Mouse (Mus musculus): ENCODE data around the gene Kansl2.

Kansl2 gene

DNA sequence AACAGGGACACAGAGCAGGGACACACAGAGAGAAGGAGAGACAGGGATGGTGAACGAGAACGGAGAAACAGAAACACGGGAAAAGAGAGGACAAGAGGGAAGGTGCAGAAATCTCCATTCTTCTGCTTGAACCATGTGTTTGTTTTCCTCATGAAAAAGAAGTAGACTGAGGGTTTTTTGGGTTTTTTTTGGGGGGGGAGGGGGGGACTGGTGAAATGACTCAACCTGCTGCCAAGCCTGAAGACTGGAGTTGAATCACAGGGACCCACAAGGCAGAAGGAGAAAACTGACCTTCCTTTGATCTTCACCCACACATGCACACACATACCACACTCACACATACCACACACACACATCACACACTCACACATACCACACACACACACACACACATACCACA, 30.7 kb downstream of the Kansl2 start:
- no peak for DNase-seq (ENCODE audit: low read depth, low spot score)

DNA sequence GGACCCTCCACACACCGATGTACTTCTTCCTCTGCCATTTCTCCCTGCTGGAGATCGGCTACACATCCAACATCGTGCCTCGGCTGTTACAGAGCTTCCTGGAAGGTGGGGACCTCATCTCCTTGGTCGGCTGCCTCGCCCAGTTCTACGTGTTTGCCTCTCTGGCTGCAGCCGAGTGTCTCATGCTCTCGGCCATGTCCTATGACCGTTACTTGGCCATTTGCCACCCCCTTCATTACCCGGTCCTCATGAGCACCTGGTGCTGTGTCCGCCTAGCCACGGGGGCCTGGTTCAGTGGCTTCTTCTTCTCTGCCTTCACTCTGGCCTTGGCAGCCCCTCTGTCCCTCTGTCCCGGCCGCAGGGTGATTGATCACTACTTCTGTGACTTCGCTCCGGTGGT, 36.4 kb downstream of the Kansl2 start:
- no peak for DNase-seq (ENCODE audit: low read depth, low spot score)

GRCm38 (mm10) chr15:98492102-98492501, 42.0 kb downstream of the Kansl2 start, which contains the start of gene Olfr279:
TSS of gene Olfr279 (plus strand) at chr15:98492402.
- DNase-seq (ENCODE audit: low read depth, low spot score) = no peak

GRCm38 (mm10) chr15:98491332-98491731, 42.7 kb downstream of the Kansl2 start:
- DNase-seq (ENCODE audit: low read depth, low spot score) = no peak

DNA sequence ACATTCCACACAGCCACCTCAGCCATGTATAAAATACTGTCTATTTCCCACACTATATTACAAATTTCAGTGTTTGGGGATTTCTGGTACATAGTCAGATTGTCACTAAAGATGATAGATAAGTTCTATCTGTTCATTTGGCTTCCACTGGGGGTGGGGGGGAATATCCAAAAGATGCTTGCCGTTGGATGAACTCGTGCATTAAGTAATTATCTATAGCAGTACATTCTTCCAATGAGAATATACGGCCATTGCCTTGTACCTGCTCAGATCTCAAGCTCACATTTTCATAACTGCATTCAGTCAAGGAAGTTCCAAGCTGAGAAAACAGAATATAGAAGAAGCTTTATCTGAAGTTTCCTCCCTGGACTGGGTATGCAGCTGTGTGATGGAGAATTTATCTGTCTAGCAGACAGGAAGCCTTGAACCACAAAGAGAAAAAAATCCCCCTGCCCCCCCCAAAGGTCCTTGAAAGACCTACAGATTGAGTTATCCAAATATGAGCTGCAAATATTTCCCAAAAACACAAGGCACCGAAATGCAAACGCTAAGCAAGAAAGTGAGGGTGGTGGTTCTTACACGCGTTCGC, 47.5 kb downstream of the Kansl2 start:
- DNase-seq (ENCODE audit: low read depth, low spot score) = no peak

GRCm38 (mm10) chr15:98483907-98484886, 49.9 kb downstream of the Kansl2 start:
- no peak for DNase-seq (ENCODE audit: low read depth, low spot score)

- DNase-seq (ENCODE audit: low read depth, low spot score) = no peak
These were observed 51.4 kb downstream of the Kansl2 start, which contains the start of gene Lalba for GRCm38 (mm10) chr15:98482701-98483100. TSS of gene Lalba (minus strand) at chr15:98482721.

DNA sequence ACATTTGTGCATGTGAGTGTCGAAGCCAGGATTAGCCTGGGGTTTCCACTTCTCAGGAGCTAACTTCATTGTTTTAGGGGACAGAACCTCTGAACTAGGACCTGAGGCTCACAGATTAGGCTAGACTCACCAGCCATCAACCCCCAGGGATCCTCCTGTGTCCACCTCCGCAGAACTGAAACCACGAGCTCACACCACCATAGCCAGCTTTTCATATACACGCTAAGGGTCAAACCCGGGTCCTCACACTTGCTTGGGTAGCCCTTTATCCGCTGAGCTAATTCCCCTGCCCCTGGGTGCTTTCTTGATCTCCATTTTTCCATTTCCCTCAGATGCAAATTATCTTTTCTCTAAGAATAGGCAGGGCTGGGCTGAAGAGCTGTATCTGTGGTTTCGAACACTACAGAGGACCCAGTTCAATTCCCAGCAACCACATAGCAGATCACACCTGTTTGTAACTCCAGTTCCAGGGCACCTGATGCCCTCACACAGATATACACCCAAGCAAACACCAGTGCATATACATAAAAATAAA, 54.4 kb downstream of the Kansl2 start:
- DNase-seq (ENCODE audit: low read depth, low spot score) = no peak

DNA sequence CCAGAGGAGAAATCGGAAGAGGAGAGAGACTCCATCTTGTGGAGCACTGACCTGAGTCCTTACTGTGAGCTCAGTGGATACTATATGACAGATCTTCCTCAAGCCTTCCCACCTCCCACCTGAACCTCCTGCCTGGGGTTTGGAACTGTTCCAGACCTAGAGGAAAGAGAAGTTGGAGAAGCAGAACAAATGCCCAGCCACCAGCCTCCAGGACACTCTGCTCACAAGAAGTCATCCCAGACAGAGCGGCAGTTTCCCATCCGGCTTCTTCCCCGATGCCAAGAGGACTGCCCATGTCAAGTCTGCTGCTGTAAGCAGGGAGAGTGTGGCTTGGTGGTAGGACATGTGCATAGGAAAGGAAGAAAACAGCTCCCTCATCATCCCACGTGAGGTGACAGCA, 57.8 kb downstream of the Kansl2 start:
- no peak for DNase-seq (ENCODE audit: low read depth, low spot score)

DNA sequence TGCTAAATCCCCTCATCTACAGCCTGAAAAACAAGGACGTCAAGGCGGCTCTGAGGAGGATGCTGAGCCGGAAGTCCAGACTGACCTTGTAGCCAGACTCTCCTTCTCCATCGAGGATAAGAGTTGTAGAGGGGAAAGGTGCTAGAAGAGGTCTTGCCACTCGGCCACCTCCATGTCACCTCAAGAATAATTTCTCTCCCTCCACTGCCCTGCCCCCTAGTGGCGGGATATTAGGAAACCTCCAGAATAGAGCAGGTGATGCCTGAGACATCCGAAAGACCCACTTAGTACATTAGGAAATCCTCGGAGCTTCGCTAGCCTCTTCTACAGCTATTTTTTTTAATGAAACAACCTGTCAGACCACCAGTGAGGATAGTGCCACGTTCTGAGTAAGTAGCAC, 58.7 kb downstream of the Kansl2 start:
- DNase-seq (ENCODE audit: low read depth, low spot score) = peak; percentile 13

GRCm38 (mm10) chr15:98474958-98475357, 59.1 kb downstream of the Kansl2 start:
- DNase-seq (ENCODE audit: low read depth, low spot score) = no peak

- DNase-seq (ENCODE audit: low read depth, low spot score) = no peak
These were observed 62.5 kb downstream of the Kansl2 start for GRCm38 (mm10) chr15:98471539-98471938.

DNA sequence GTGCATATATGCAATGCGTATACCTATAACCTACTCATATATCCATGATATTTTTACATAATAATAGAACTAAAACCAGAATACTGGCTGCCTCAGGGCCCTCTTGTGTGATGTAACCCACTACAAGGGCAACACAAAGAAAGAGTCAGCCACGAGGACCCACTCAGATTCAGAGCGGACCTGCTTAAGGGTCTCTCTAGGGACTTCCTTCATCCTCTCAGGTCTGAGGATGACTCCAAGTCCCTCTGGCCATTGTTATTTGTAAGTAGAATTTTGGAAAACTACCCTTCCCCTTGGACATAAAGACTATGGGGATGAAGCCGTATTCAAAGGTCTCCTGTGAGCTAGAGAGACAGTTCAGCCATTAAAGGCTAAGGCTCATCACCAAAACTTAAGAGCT, 64.5 kb downstream of the Kansl2 start, which contains the start of gene OR5BS1P:
Gene OR5BS1P (plus strand): TSS at position 301 of the 400 bp plus-strand sequence.
- DNase-seq (ENCODE audit: low read depth, low spot score) = no peak

Measured in c-Kit-negative CD71-positive TER-119-positive erythroid progenitor cells, embryonic 14.5 days (primary cell).